Comparison of ENCODE assay signal across 8 mouse cellular contexts in the genomic region with DNA sequence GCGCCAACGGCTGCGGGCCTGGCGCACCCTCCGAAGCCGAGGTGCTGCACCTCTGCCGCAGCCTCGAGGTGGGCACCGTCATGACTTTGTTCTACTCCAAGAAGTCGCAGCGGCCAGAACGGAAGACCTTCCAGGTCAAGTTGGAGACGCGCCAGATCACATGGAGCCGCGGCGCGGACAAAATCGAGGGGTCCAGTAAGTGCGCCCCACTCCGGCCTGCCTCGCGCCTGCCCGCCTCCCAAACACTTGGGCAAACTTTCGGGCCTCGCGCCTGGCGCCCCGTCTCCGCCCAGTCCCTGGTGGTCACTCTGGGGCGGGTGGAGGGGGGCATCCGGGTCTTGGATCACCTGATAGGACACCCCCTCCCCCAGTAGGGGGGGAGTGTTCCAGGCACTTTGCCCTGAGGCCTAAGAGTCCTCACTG. TPM values are rescaled to one million over a fixed set of nuclear protein-coding genes. Genes with fewer than 3 reads are reported as not detected.
A peak's percentile ranks its signal among the peaks of the same experiment; 100 is the strongest.
DNase-seq lines count a peak whose midpoint lies in the region; ATAC-seq and TF ChIP-seq lines count a peak whose summit lies in the region.

No protein-coding gene starts in this region.

- TF ChIP-seq POLR2A in spleen, adult 2 months (IDR thresholded peaks at IDR 0.05; ENCODE audit: low read depth, low read length), result no peak

- peak overlapping the region; percentile 81 for H3K4me3 ChIP-seq in spleen, adult 2 months (ENCODE audit: extremely low read depth, insufficient read depth, insufficient read length)
- H3K4me3 ChIP-seq in embryonic facial prominence, embryonic 11.5 days (ENCODE audit: low read depth, low read length), result peak overlapping the region; percentile 89
- peak overlapping the region; percentile 86 for H3K4me3 ChIP-seq in midbrain, postnatal 0 days (ENCODE audit: low read depth, low read length)

- 1% methylated on average over 32 of the region's 32 CpGs for WGBS in spleen, adult 2 months
- 0% methylated on average over 31 of the region's 32 CpGs for WGBS in embryonic facial prominence, embryonic 11.5 days
- WGBS in midbrain, postnatal 0 days, result under 1% methylated on average over 29 of the region's 32 CpGs

- peak overlapping the region; percentile 90 for H3K4me2 ChIP-seq in embryonic facial prominence, embryonic 11.5 days (ENCODE audit: low read depth, low read length)
- H3K4me2 ChIP-seq in midbrain, postnatal 0 days (ENCODE audit: low read depth, low read length, poor library complexity, severe bottlenecking), result peak overlapping the region; percentile 96

- peak overlapping the region; percentile 99 for H3K9ac ChIP-seq in embryonic facial prominence, embryonic 11.5 days (replicated peaks; ENCODE audit: low read length)
- H3K9ac ChIP-seq in midbrain, postnatal 0 days (replicated peaks; ENCODE audit: low read length, poor library complexity, severe bottlenecking), result peak overlapping the region; percentile 99

- peaks cover 3% of the 10 kb centered on the region for H3K4me1 ChIP-seq in spleen, adult 2 months (ENCODE audit: control insufficient read depth, insufficient read depth, insufficient read length)
- no peaks in the 10 kb centered on the region for H3K4me1 ChIP-seq in embryonic facial prominence, embryonic 11.5 days (ENCODE audit: control insufficient read depth, insufficient read depth, low read length)
- H3K4me1 ChIP-seq in midbrain, postnatal 0 days (ENCODE audit: insufficient read depth, low read length), result peaks cover 23% of the 10 kb centered on the region

- TF ChIP-seq CTCF in spleen, adult 2 months (IDR thresholded peaks at IDR 0.05; ENCODE audit: extremely low read depth, insufficient read depth, insufficient read length, insufficient replicate concordance), result no peak
- TF ChIP-seq CTCF in midbrain, postnatal 0 days (IDR thresholded peaks at IDR 0.05), result peak; percentile 25; the same call in 1 of the 2 replicates

- 0 out of 2 replicates have a peak, but pooled peaks have one; percentile 3 for ATAC-seq in embryonic facial prominence, embryonic 11.5 days (replicated peaks; ENCODE audit: insufficient number of reproducible peaks, low FRiP score, low TSS enrichment, low read depth)
- peak; percentile 45 for ATAC-seq in midbrain, postnatal 0 days (ENCODE audit: low FRiP score)

- no peaks in the 10 kb centered on the region for H3K36me3 ChIP-seq in spleen, adult 2 months (ENCODE audit: control insufficient read depth, insufficient read depth, low read length)
- H3K36me3 ChIP-seq in embryonic facial prominence, embryonic 11.5 days (replicated peaks; ENCODE audit: control insufficient read depth, insufficient read depth, low read depth, low read length), result no peaks in the 10 kb centered on the region; the same call in 1 of the 2 replicates
- no peaks in the 10 kb centered on the region; the same call in 1 of the 2 replicates for H3K36me3 ChIP-seq in midbrain, postnatal 0 days (ENCODE audit: insufficient read depth, low read length)

- H3K27ac ChIP-seq in spleen, adult 2 months (ENCODE audit: insufficient read depth, low read length), result peak overlapping the region; percentile 73
- peak overlapping the region; percentile 96 for H3K27ac ChIP-seq in embryonic facial prominence, embryonic 11.5 days (replicated peaks; ENCODE audit: low read depth, low read length)
- H3K27ac ChIP-seq in midbrain, postnatal 0 days (ENCODE audit: low read depth, low read length), result peak overlapping the region; percentile 95

- no peaks in the 10 kb centered on the region for H3K9me3 ChIP-seq in embryonic facial prominence, embryonic 11.5 days (replicated peaks; ENCODE audit: control insufficient read depth, low read length)
- no peaks in the 10 kb centered on the region for H3K9me3 ChIP-seq in midbrain, postnatal 0 days (ENCODE audit: low read length)

- DNase-seq in spleen, adult 2 months (ENCODE audit: low read depth in 1 of 2, low spot score in 2 of 2), result peak in 1 of 2 experiments; percentile 50
- DNase-seq in spleen, postnatal 36 days (ENCODE audit: low spot score in 2 of 2), result no peak
- peak; percentile 62 for DNase-seq in embryonic facial prominence, embryonic 11.5 days (ENCODE audit: low spot score)
- DNase-seq in heart, adult 9 months (ENCODE audit: low spot score in 2 of 2), result peak; percentile 77 to 81
- peak; percentile 77 for DNase-seq in kidney, adult 9 months
- DNase-seq in liver, result peak; percentile 40
- DNase-seq in midbrain, postnatal 0 days (ENCODE audit: low spot score), result peak; percentile 77
- peak; percentile 59 for DNase-seq in urinary bladder, postnatal 14 days (ENCODE audit: low spot score)

- no peaks in the 10 kb centered on the region for H3K27me3 ChIP-seq in spleen, adult 2 months (ENCODE audit: control insufficient read depth, insufficient read depth, low read length)
- H3K27me3 ChIP-seq in embryonic facial prominence, embryonic 11.5 days (ENCODE audit: control insufficient read depth, insufficient read depth, low read length), result no peaks in the 10 kb centered on the region
- no peaks in the 10 kb centered on the region for H3K27me3 ChIP-seq in midbrain, postnatal 0 days (ENCODE audit: insufficient read depth, low read length)

RNA-seq across cellular contexts. Expression of a gene that starts 0.8 kb away (rescaled TPM):
- 40.6 and 53.7 TPM in 2 replicates for polyA plus RNA-seq in spleen, adult 2 months (2012; rRNA removed)
- 63.9 and 64.6 TPM in 2 replicates for polyA plus RNA-seq in embryonic facial prominence, embryonic 11.5 days (2014; fragmentation: Nextera tagmentation; extraction: Ambion mirVana)
- 88.7 and 134 TPM in 2 replicates for total RNA-seq in midbrain, postnatal 0 days (2014; rRNA removed)
- polyA plus RNA-seq in midbrain, postnatal 0 days (2015; fragmentation: Nextera tagmentation; extraction: Ambion mirVana), result 38.0 and 45.2 TPM in 2 replicates

Comparison
In these comparisons a context has a peak if more than half of its experiments do, and no peak if none do; other contexts are left out.
1. DNase-seq: peak in embryonic facial prominence, embryonic 11.5 days (single experiment), heart, adult 9 months (2 of 2), kidney, adult 9 months (single experiment), liver (single experiment), midbrain, postnatal 0 days (single experiment) and urinary bladder, postnatal 14 days (single experiment); none in spleen, postnatal 36 days (0 of 2).
2. Peak in every context shown above with its lines, with median percentiles within 50 percentile points of each other: H3K27ac ChIP-seq and H3K4me3 ChIP-seq.